Mouse (Mus musculus): ENCODE measurements at regions not wholly inside any gene's neighbourhood (a gene's known extent, or its start where the extent isn't known, plus 50 kb on each side); places are given as distances from the start of the nearest gene placed in this dataset.

DNA sequence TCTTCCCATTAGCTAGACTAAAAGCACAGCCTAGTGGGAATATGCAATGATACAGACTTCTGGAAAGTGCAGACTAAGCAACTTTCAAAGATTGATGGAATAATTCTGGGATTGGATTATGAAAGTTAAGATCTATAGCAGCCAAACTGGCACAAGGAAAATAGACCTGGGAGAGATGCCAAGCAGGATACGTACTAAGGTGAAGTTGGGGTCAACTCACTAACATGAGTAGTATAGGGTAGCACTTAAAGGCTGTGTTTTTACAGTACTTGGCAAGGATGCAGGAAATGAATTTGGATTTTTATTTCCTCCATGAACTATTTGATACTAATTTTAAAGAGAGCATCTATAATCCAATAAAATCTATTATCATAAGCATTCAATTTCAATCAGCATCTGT lies 292.3 kb upstream of the Foxg1 start:
- TF ChIP-seq CTCF (IDR thresholded peaks at IDR 0.05; ENCODE audit: low read depth, low read length) = no peak
- TF ChIP-seq POLR2A (IDR thresholded peaks at IDR 0.05; ENCODE audit: extremely low read depth, insufficient read depth, low read length) = no peak
